In genomic region chr7:140828171-140828881, GRCm38 (mm10) we compare ENCODE assay signal across 8 mouse cellular contexts. TPM values are rescaled to one million over a fixed set of nuclear protein-coding genes. Genes with fewer than 3 reads are reported as not detected.
A peak's percentile ranks its signal among the peaks of the same experiment; 100 is the strongest.
DNase-seq lines count a peak whose midpoint lies in the region; ATAC-seq and TF ChIP-seq lines count a peak whose summit lies in the region.

No protein-coding gene starts in this region.

- H3K4me2 ChIP-seq in hindbrain, postnatal 0 days (ENCODE audit: low read depth, low read length): no peak overlapping the region
- H3K4me2 ChIP-seq in neural tube, embryonic 15.5 days: 0 out of 2 replicates have a peak overlapping the region, but pooled peaks have one; percentile 7

- intact Hi-C loops in left cerebral cortex, postnatal 25 days (cut with DNase I): loop anchor here (1.0 to 5.0 kb wide), 3 partner anchors 641 to 750 kb away; partner anchors contain the start of gene Sprn

- peak; percentile 87 for TF ChIP-seq CTCF in hindbrain, postnatal 0 days (IDR thresholded peaks at IDR 0.05; ENCODE audit: low read depth)

- H3K36me3 ChIP-seq in hindbrain, postnatal 0 days (ENCODE audit: insufficient read depth, low read length): no peaks in the 10 kb centered on the region
- no peaks in the 10 kb centered on the region for H3K36me3 ChIP-seq in neural tube, embryonic 15.5 days

- ATAC-seq in hindbrain, postnatal 0 days: peak; percentile 87
- no peak for ATAC-seq in neural tube, embryonic 15.5 days (ENCODE audit: low FRiP score)

- no peaks in the 10 kb centered on the region for H3K9me3 ChIP-seq in hindbrain, postnatal 0 days (ENCODE audit: low read length)
- H3K9me3 ChIP-seq in neural tube, embryonic 15.5 days (replicated peaks): no peaks in the 10 kb centered on the region

- no peak overlapping the region for H3K4me3 ChIP-seq in hindbrain, postnatal 0 days (ENCODE audit: low read length)
- no peak overlapping the region for H3K4me3 ChIP-seq in neural tube, embryonic 15.5 days (replicated peaks)

- H3K4me1 ChIP-seq in hindbrain, postnatal 0 days (ENCODE audit: insufficient read depth, low read length): no peaks in the 10 kb centered on the region
- H3K4me1 ChIP-seq in neural tube, embryonic 15.5 days: peaks cover 6% of the 10 kb centered on the region; the same call in 1 of the 2 replicates

- DNase-seq in adrenal gland, adult 2 months: peak; percentile 58
- DNase-seq in adrenal gland, adult 8-10 months: no peak
- peak; percentile 49 for DNase-seq in thymus, postnatal 0 days (ENCODE audit: low spot score)
- no peak for DNase-seq in thymus, postnatal 25 days
- DNase-seq in hindbrain, postnatal 0 days (ENCODE audit: low spot score): peak; percentile 79
- peak; percentile 67 to 94 for DNase-seq in left cerebral cortex, postnatal 25 days (ENCODE audit: low spot score in 2 of 2)
- DNase-seq in spleen, adult 18-20 months: no peak

- H3K9ac ChIP-seq in hindbrain, postnatal 0 days (replicated peaks; ENCODE audit: low read length): no peak overlapping the region
- H3K9ac ChIP-seq in neural tube, embryonic 15.5 days (replicated peaks): no peak overlapping the region

- WGBS in hindbrain, postnatal 0 days: 35% methylated on average over 8 of the region's 8 CpGs
- 48% methylated on average over 8 of the region's 8 CpGs for WGBS in neural tube, embryonic 15.5 days

- H3K27ac ChIP-seq in hindbrain, postnatal 0 days: no peak overlapping the region; the same call in 1 of the 2 replicates
- H3K27ac ChIP-seq in neural tube, embryonic 15.5 days (replicated peaks): peak overlapping the region; percentile 37; the same call in 1 of the 2 replicates

- no peaks in the 10 kb centered on the region for H3K27me3 ChIP-seq in hindbrain, postnatal 0 days (ENCODE audit: insufficient read depth, low read length)
- H3K27me3 ChIP-seq in neural tube, embryonic 15.5 days (replicated peaks): no peaks in the 10 kb centered on the region

RNA-seq across cellular contexts. Expression of gene Zfp941, which starts 6.3 kb away (rescaled TPM):
- 1 to 10 TPM; 2.2 to 5.3 TPM for total RNA-seq in adrenal gland, adult 2 months (2021)
- 0.08 and 0.29 TPM in 2 replicates for polyA plus RNA-seq in adrenal gland, adult 2 months (2012; rRNA removed)
- 1 to 10 TPM; 3.8 to 8.6 (median 5.7) TPM for total RNA-seq in adrenal gland, adult 8-10 months (2022)
- 0.49 and 0.57 TPM in 2 replicates for polyA plus RNA-seq in thymus, postnatal 0 days (2015; fragmentation: Nextera tagmentation; extraction: Ambion mirVana)
- 20.2 and 23.7 TPM in 2 replicates for total RNA-seq in hindbrain, postnatal 0 days (2014; rRNA removed)
- polyA plus RNA-seq in hindbrain, postnatal 0 days (2015; fragmentation: Nextera tagmentation; extraction: Ambion mirVana): 19.3 and 20.0 TPM in 2 replicates
- total RNA-seq in left cerebral cortex, postnatal 25 days (2021): 10 to 100 TPM; 23.6 to 24.7 TPM
- 29.4 and 33.1 TPM in 2 replicates for polyA plus RNA-seq in neural tube, embryonic 15.5 days (2015; fragmentation: Nextera tagmentation; extraction: Ambion mirVana)

RNA-seq across cellular contexts. Expression of gene Urah, which starts 6.5 kb away (rescaled TPM):
- total RNA-seq in adrenal gland, adult 2 months (2021): 1 to 10 TPM in 1 of 2 experiments, not detected in 1; 1.7 TPM
- polyA plus RNA-seq in adrenal gland, adult 2 months (2012; rRNA removed): 0.98 and 3.1 TPM in 2 replicates
- total RNA-seq in adrenal gland, adult 8-10 months (2022): 1 to 10 TPM in 2 of 4 experiments, under 1 TPM in 1, not detected in 1; 0.73 to 1.8 (median 1.0) TPM
- polyA plus RNA-seq in thymus, postnatal 0 days (2015; fragmentation: Nextera tagmentation; extraction: Ambion mirVana): 3.6 and 4.0 TPM in 2 replicates
- total RNA-seq in hindbrain, postnatal 0 days (2014; rRNA removed): 0.37 TPM in 1 of 2 replicates, not detected in the other
- 0.43 and 0.80 TPM in 2 replicates for polyA plus RNA-seq in hindbrain, postnatal 0 days (2015; fragmentation: Nextera tagmentation; extraction: Ambion mirVana)
- total RNA-seq in left cerebral cortex, postnatal 25 days (2021): 1 to 10 TPM; 2.7 to 4.1 TPM
- 0.23 and 0.46 TPM in 2 replicates for polyA plus RNA-seq in neural tube, embryonic 15.5 days (2015; fragmentation: Nextera tagmentation; extraction: Ambion mirVana)

RNA-seq across cellular contexts. Expression of gene Scgb1c1, which starts 17.0 kb away (rescaled TPM):
- not detected for total RNA-seq in adrenal gland, adult 2 months (2021)
- not detected in 2 replicates for polyA plus RNA-seq in adrenal gland, adult 2 months (2012; rRNA removed)
- total RNA-seq in adrenal gland, adult 8-10 months (2022): not detected
- 2.0 and 2.2 TPM in 2 replicates for polyA plus RNA-seq in thymus, postnatal 0 days (2015; fragmentation: Nextera tagmentation; extraction: Ambion mirVana)
- total RNA-seq in hindbrain, postnatal 0 days (2014; rRNA removed): not detected in 2 replicates
- polyA plus RNA-seq in hindbrain, postnatal 0 days (2015; fragmentation: Nextera tagmentation; extraction: Ambion mirVana): 0.61 TPM in 1 of 2 replicates, not detected in the other
- total RNA-seq in left cerebral cortex, postnatal 25 days (2021): not detected
- not detected in 2 replicates for polyA plus RNA-seq in neural tube, embryonic 15.5 days (2015; fragmentation: Nextera tagmentation; extraction: Ambion mirVana)

RNA-seq across cellular contexts. Expression of gene Odf3, which starts 19.3 kb away (rescaled TPM):
- total RNA-seq in adrenal gland, adult 2 months (2021): under 1 TPM in 1 of 2 experiments, not detected in 1; 0.26 TPM
- polyA plus RNA-seq in adrenal gland, adult 2 months (2012; rRNA removed): 3.0 and 4.4 TPM in 2 replicates
- total RNA-seq in adrenal gland, adult 8-10 months (2022): 1 to 10 TPM in 2 of 4 experiments, under 1 TPM in 1, not detected in 1; 0.23 to 1.3 (median 1.2) TPM
- not detected in 2 replicates for polyA plus RNA-seq in thymus, postnatal 0 days (2015; fragmentation: Nextera tagmentation; extraction: Ambion mirVana)
- 0.18 and 0.42 TPM in 2 replicates for total RNA-seq in hindbrain, postnatal 0 days (2014; rRNA removed)
- 0.19 and 0.43 TPM in 2 replicates for polyA plus RNA-seq in hindbrain, postnatal 0 days (2015; fragmentation: Nextera tagmentation; extraction: Ambion mirVana)
- total RNA-seq in left cerebral cortex, postnatal 25 days (2021): not detected
- not detected in 2 replicates for polyA plus RNA-seq in neural tube, embryonic 15.5 days (2015; fragmentation: Nextera tagmentation; extraction: Ambion mirVana)

RNA-seq across cellular contexts. Expression of gene Gm45785, which starts 27.8 kb away (rescaled TPM):
- not detected for total RNA-seq in adrenal gland, adult 2 months (2021)
- polyA plus RNA-seq in adrenal gland, adult 2 months (2012; rRNA removed): 0.44 and 0.46 TPM in 2 replicates
- 1 to 10 TPM in 2 of 4 experiments, not detected in 2; 1.0 to 1.2 TPM for total RNA-seq in adrenal gland, adult 8-10 months (2022)
- not detected in 2 replicates for polyA plus RNA-seq in thymus, postnatal 0 days (2015; fragmentation: Nextera tagmentation; extraction: Ambion mirVana)
- total RNA-seq in hindbrain, postnatal 0 days (2014; rRNA removed): 0.47 and 1.9 TPM in 2 replicates
- not detected in 2 replicates for polyA plus RNA-seq in hindbrain, postnatal 0 days (2015; fragmentation: Nextera tagmentation; extraction: Ambion mirVana)
- total RNA-seq in left cerebral cortex, postnatal 25 days (2021): 1 to 10 TPM; 1.2 to 1.8 TPM
- polyA plus RNA-seq in neural tube, embryonic 15.5 days (2015; fragmentation: Nextera tagmentation; extraction: Ambion mirVana): not detected in 2 replicates

Comparison
In these comparisons a context has a peak if more than half of its experiments do, and no peak if none do; other contexts are left out.
1. DNase-seq: peak in adrenal gland, adult 2 months (single experiment), thymus, postnatal 0 days (single experiment), hindbrain, postnatal 0 days (single experiment) and left cerebral cortex, postnatal 25 days (2 of 2); none in adrenal gland, adult 8-10 months (single experiment), thymus, postnatal 25 days (single experiment) and spleen, adult 18-20 months (0 of 2).